Mouse (Mus musculus) hematopoietic stem cell, adult 5-6 weeks (primary cell): ENCODE data around the gene Gfpt2. TPM values are rescaled to one million over a fixed set of nuclear protein-coding genes. Genes with fewer than 3 reads are reported as not detected.

Source experiments
- ATAC-seq, 2 experiments: fragments of 125-278 bp in 1 of 2; replicated peaks in 1 of 2; 2 replicates each; pipeline ENCODE4 v1.8.0; 2016 to 2017; ENCODE audit warnings: inconsistent platforms in 2 of 2, mild to moderate bottlenecking in 2 of 2, moderate number of reproducible peaks in 2 of 2, low read depth in 1 of 2, moderate TSS enrichment in 1 of 2; ENCODE audit not compliant: low FRiP score in 2 of 2, poor library complexity in 2 of 2, severe bottlenecking in 2 of 2, insufficient read depth in 1 of 2, low TSS enrichment in 1 of 2
- total RNA-seq: library from RNA; stranded (forward); fragments of 172-1452, 232-1000 nt; gene quantifications from 2 replicates; pipeline ENCODE4 v1.2.3, GENCODE M21; 2017

Gfpt2 gene
- total RNA-seq, 1 experiment from 2014 or later: 1.0 TPM

- peak; percentile 62 to 89 for ATAC-seq
These were observed 30.9 kb downstream of the Gfpt2 start for GRCm38 (mm10) chr11:49824896-49825295.

DNA sequence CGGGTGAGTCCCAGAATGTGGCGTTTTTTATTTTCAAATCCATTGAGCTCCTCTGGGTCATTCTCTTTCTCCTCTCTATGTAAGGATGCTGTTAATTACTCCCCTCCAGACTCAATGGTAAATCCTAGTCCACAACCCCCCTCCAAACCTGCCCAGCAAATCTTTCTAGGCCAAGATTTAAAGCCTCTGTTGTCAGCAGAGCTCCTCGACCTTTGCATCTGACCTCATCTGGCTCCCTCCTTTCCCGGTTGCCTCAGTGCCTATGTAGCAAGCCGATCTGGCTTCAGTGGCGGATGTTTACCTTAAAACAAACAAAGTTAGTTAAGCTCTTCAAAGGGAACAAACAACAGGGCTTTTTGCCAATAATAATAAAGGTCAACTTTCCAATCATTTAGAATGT, 33.3 kb downstream of the Gfpt2 start:
- ATAC-seq: no peak

GRCm38 (mm10) chr11:49829176-49829745, 35.3 kb downstream of the Gfpt2 start:
- no peak for ATAC-seq

DNA sequence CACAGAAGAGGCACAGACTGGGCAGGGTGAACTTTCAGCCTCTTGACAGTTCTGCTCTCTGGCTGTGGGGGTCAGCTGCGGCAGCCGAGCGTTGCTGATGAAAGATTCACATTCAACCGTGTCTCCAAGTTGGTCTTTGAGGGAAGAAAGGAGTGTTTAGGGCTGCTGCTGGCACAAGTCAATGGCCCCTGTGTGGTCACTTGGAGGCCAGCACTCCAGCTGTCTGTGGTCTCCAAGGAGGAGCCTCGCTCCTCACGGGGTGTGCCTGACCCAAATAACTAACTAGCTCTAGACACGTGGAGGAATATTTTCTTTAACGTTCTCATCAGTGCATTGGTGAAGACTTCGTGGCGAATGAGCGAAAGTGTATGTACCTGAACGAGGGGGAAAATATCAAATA, 38.0 kb downstream of the Gfpt2 start:
- no peak for ATAC-seq

- ATAC-seq: no peak
These were observed 39.0 kb downstream of the Gfpt2 start for GRCm38 (mm10) chr11:49832962-49833361.

GRCm38 (mm10) chr11:49834248-49834647, 40.3 kb downstream of the Gfpt2 start:
- no peak for ATAC-seq

DNA sequence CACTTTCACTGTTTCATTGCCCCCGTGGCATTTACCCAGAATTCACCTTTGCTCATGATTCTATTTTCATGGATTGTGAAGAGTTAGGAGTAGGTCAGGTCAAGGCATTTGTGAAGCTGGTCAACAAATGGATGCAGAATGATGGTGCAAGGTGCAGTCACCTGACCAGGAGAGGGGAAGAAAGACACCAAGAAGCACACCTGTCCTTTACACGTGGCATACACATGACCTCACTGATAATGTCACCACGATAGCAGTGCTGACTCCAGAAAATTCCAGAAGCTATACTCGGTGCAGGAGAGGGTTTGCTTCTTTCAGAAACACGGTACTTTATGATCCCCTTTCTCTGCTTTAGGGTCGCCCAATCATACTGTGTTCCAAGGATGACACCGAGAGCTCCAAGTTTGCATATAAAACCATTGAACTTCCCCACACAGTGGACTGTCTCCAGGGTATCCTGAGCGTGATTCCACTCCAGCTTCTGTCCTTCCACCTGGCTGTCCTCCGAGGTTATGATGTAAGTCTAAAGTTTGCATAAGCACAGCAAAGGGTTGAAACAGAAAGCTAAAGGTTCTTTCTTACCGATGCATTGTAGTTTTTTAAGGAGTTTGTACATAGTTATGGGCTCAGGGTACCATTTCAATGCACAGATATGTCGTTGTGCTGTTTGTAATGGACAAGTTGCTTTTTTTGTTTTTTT, 41.4 kb downstream of the Gfpt2 start:
- no peak for ATAC-seq

DNA sequence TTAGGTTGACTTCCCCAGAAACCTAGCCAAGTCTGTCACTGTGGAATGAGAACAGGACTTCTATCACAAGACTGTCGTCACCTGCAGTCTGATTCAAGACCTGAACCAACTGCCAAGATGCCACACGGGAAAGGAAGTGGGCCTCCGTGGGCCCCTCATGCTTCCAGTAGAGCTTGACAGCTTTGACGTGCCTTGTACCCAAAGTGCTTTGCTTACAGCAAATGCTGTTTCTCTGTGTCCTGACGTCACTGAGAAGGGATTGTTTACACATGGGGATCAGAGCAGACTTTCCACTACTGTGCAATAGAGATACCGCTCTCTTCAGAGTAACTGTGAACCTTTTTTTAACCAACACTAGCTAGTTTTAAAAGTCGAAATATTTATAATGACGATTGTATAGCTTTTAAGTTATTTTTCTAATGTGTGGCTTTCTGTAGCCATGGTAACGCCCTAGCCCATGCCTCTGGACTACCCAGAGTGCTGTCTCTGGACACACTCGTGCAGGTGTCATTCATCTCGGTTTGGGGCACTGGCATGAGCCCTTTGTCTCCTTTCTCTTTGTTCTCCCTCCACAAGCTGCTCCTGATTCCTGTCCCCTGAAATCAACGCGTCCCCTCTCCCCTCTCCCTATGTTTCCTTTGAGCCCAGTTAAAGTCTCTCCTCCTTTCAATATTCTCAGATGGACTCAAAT, 43.9 kb downstream of the Gfpt2 start:
- peak; percentile 61 to 69 for ATAC-seq

DNA sequence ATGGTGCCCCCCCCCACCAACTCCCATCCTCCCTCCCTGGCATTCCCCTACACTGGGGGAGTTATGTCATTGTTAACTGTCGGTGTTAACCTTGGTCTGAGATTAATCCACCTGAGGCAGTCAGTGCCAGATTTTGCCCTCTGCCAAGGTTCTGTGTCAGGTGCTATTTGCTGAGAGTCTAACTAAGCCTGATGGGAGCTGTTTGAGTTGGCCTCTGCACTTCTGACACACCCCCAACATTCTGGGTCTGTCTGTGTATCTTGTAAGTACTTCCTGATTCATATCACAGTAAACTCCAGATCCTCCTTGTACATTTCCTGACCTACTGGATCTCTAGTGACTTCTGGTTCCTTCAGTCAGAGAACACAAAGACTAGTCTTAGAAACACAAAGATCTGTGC, 46.7 kb downstream of the Gfpt2 start:
- ATAC-seq: no peak

- no peak for ATAC-seq
These were observed 47.9 kb downstream of the Gfpt2 start for GRCm38 (mm10) chr11:49841886-49842285.

GRCm38 (mm10) chr11:49842718-49843117, 48.7 kb downstream of the Gfpt2 start:
- ATAC-seq: no peak

GRCm38 (mm10) chr11:49844311-49844710, 50.3 kb downstream of the Gfpt2 start:
- ATAC-seq: no peak

- ATAC-seq: 0 out of 4 replicates have a peak, but pooled peaks of 1 of the 2 experiments have one; percentile 19
These were observed 51.0 kb downstream of the Gfpt2 start for GRCm38 (mm10) chr11:49844969-49845368.

- ATAC-seq: no peak
These were observed 52.0 kb downstream of the Gfpt2 start for GRCm38 (mm10) chr11:49845958-49846357.

DNA sequence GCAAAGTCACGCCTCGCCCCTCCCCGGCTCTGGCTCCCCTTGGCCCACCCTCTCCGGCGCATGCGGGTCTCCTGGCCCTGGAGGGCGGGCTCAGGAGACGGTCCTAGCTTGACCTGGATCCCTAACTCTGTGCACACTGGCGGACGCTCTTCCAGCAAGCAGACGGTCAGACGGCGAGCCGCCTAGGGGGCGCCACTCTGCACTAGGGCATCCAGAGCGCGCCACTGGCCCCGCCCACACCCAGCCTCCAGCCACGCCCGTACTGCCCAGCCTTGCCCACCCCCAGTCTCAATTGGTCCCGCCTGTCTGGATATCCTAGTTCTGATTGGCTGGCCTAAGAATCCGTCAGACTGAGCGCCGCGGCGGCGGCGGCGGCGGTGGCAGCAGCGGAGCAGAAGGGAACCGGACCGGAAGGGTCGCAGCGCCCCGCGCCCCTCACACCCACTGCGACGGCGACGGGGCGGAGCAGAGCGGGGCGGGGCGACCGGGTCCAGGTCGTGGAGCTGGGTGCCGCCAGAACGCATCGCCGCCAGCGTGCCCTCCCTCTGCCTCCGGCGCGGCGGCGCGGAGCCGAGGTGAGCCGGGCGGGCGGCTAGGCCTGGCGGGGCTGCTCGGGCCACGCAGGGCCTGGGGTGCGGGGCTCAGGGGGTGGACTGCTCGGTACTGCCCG, 52.6 kb downstream of the Gfpt2 start, which contains the start of gene Mapk9:
Gene Mapk9, plus strand, starts transcription at position 351 of the 670 bp plus-strand sequence.
- peak; percentile 94 to 95 for ATAC-seq

DNA sequence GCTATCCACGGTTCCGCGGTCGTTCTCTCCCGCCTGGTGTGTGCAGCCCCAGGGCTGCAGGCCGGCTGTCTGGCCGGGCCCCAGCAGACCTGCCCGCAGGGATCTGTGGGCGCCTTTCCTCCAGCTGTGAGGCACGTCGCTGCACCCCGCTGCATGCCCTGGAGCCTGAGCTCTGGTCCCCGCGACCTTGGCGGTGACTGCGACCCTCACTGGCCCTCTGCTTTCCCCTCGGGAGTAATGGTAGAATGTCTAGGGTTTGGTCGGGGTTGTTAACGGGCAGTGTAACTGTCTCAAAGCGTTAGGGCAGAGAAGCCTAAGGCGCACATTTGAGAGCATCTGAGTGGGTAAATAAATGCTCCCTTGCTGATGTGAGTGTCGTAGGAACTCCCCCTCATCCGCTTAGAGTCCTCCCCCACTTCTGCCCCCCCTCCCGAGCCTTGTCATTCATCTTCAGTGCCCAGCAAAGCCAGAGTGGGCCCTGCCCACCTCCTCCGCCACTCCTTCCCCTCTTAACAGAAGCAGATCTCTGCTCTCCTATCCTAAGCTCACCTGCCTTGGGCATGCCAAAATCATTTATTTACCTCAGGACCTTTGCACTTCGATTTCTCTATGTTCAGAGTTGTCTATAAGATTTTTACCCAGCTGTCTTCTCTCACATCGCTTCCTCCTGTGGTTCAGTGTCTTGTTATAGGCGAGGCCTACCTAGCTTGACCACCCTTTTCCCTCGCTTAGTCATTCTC, 53.3 kb downstream of the Gfpt2 start:
- ATAC-seq: no peak

DNA sequence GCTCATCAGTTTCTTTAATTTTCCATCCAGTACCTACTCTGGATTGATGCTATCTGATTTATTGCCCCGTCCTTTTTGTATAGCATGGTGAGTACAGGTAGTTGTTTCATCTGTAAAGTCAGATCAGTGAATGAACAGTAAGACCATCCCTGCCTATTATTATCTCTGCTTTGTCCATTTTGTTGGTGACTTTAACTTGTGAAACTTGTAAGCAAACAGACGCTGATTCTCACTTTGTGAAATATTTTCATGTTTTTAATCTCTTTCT, 53.8 kb downstream of the Gfpt2 start:
- no peak for ATAC-seq
